Mouse (Mus musculus) MN1 (cell line): Measurements from ENCODE around the gene Grik4.

Source experiments
- DNase-seq: peaks from one replicate; pipeline ENCODE4 v3.0.0-alpha.2; 2016; ENCODE audit warnings: low spot score

Grik4 gene

DNA sequence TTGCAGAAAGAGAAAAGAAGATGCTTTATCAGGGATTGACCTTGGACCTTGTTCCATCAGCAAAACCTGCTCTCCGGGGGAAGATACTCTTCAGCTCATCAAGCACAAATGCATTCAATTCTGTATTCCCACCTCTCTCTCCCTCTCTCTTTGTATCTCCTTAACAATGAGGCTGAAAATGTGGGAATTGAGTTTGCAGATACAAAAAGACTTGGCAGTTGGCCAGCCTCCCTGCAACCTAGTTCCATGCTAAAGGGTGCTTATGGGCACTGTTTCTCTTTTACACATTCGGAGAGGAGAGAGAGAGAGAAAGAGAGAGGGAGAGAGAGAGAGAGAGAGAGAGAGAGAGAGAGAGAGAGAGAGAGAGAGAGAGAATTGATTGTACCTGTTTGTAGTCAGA lies 273.7 kb downstream of the Grik4 start:
- DNase-seq: no peak

GRCm38 (mm10) chr9:42661481-42661880 lies 282.8 kb downstream of the Grik4 start:
- no peak for DNase-seq

- DNase-seq: no peak
Measured at GRCm38 (mm10) chr9:42652756-42653155, 291.5 kb downstream of the Grik4 start.

- DNase-seq: no peak
Measured at GRCm38 (mm10) chr9:42652309-42652708, 292.0 kb downstream of the Grik4 start.

- DNase-seq: no peak
Measured at GRCm38 (mm10) chr9:42649872-42650271, 294.4 kb downstream of the Grik4 start.

GRCm38 (mm10) chr9:42648051-42648450 lies 296.2 kb downstream of the Grik4 start:
- no peak for DNase-seq

DNA sequence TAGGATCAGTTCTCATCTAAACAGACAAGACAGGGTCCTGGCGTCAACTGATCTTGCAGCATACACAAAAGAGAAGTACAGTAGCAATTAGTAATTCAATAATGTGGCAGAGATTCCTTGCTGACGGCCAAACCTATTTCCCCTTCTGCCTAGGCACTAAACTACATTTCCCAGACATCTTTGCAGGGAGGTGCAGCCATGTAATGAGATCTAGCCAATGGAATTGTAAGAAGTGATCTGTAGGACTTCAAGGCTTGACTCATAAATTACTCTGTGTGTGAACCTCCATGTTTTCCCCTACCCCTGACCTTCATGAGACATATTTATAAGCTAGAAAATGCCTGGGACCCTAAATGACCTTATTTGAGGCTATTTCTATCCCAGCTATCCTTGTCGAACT lies 296.7 kb downstream of the Grik4 start:
- DNase-seq: no peak

GRCm38 (mm10) chr9:42646821-42647220 lies 297.5 kb downstream of the Grik4 start:
- no peak for DNase-seq

- DNase-seq: no peak
Measured at GRCm38 (mm10) chr9:42645161-42645560, 299.1 kb downstream of the Grik4 start.

DNA sequence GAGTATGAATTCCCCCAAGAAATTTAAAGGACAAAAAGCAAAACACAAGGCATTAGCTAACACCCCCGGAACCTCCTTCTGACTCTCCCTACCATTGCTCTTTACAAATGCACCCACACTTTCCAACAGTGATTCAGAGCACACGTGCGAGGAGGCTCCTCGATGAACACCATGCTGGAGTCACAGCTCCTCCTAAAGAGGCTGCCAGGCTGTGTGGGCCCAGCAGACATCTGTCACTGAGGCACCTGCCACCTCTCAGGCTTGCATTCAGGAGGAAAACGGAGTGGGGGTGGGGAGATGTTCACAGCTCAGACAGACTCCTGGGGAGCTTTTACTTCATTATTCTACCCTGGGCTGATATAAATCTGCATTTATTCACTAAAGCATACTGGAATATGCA lies 301.5 kb downstream of the Grik4 start:
- DNase-seq: no peak

DNA sequence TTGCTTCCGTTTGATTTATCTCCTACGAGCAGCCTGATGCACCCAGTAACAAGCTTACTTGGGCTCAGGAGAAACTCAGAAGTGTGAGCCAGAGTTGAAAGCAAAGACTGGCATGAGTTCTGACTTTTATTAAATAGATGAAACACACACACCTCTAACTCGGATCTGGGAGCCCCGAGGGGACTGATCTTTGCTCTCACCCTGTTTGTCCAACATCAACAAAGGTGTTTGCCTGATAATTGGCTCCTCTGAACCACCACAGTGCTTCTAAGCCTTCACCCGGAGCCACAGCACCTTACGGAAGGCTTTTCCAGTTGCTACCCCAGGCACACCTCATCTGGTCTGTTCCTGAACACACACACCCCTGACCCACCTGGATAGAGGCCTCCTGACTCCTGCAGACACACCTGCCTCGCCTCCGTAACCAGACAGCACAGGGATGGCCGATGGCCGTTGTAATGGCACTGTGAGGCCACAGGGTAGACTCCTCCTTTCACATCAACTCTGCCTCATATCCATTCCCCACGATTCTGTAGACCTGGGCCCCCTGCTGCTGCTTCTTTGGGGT lies 302.7 kb downstream of the Grik4 start:
- no peak for DNase-seq

DNA sequence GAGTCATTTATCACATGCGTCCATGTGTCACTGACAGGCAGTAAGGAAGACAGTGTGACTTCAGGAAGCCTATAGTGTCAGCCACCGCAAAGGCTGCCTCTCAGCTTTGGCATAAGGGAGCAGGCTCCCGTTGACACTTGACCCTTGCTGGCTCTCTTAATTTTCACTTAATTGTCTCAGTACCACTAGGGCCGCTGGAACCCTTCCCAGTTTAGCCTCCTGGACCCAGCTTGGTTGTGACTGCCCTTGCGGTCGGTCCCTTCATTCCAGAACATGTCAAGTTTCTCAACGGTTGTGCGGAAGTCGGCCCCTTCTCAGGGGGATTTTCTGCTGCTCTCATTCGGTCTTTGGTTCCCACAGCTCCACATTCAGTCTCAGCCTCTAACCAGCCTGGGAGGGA lies 307.8 kb downstream of the Grik4 start:
- no peak for DNase-seq

GRCm38 (mm10) chr9:42631479-42631878 lies 312.8 kb downstream of the Grik4 start:
- DNase-seq: no peak

- no peak for DNase-seq
Measured at GRCm38 (mm10) chr9:42627634-42628033, 316.7 kb downstream of the Grik4 start.

GRCm38 (mm10) chr9:42627146-42627545 lies 317.1 kb downstream of the Grik4 start:
- no peak for DNase-seq

DNA sequence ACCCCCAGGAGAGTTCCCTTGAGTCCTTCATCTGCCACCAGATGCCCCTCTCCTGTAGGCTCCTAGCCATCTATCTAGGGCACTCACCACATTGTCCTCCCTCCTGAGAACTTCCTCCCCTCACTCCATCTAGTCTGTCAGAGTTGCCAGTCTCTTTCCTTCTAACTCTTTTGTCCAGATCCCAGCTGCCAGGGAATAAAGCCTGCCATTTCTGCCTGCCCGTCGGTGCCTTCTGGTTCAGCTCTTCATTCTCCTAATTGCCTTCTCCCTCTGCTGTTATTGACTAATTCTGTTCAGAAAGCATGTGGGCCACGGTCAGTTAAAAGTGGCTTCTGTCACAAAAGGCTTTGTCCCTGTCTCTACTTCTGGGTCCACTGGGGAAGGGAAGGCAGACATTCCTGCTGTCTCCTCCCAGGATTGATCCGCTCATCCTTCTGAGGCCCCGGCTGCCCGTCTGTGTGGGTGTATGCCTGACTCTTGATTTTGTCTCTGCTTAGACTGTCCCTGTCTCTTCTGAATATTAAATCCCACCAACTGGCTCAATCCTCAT lies 318.0 kb downstream of the Grik4 start:
- DNase-seq: no peak

- DNase-seq: no peak
Measured at GRCm38 (mm10) chr9:42614409-42614808, 329.9 kb downstream of the Grik4 start.

DNA sequence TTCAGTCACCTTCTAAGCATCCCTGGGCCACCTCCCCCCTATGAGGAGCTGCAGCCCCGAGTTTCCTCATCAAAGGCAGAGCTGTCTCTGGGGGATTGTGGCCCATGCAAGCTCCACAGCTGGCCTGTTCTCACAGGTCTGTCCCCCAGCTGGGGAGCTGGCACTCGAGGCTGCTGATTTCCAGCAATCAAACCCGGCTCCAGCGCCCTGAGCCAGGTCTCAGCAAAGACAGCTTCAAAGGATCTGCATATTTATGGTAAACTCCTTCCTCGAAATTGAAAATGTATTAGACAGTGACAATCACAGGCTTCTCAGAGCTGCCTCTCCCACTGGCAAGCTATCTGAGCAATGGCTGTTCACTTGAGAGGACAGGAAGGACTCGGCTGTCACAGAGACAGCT lies 330.5 kb downstream of the Grik4 start:
- DNase-seq: no peak

GRCm38 (mm10) chr9:42612482-42612991 lies 331.8 kb downstream of the Grik4 start:
- DNase-seq: no peak

DNA sequence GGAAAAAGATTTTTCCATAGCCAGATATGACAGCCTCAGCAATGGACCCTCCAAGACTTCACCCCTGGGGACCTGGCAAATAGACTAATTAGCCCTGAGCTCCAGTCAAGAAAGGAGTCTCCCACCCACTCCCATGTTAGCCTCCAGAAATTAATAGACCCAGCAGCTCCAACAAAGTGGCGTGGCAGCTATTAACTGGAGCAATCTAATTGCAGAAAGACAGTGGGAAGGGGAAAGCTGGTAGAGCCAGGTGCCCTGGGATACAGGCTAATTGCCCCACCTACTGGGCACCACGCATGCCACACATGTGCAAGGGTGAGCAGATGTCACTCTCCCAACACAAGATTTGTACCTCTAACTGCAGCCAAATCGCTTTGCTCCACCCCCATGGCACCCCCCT lies 342.8 kb downstream of the Grik4 start:
- DNase-seq: no peak

DNA sequence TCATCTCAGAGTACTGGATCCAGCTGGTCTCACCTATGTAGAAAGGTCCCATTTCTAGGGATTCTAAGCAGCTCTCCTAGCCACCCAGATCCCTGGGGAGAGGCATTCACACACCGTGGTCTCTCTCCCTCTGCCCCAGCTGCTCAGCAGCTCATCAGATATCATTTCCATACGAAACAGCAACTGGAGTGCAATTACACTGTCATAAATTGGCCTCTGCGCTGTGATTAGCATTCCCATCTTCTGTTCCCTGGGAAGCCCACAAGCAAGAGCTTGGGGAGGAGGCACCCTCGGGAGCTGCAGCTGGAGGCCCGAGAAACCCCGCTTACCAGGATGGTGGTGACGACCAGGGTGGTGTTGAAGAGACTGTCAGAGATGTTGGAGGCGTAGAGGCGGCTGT lies 346.8 kb downstream of the Grik4 start:
- DNase-seq: no peak

DNA sequence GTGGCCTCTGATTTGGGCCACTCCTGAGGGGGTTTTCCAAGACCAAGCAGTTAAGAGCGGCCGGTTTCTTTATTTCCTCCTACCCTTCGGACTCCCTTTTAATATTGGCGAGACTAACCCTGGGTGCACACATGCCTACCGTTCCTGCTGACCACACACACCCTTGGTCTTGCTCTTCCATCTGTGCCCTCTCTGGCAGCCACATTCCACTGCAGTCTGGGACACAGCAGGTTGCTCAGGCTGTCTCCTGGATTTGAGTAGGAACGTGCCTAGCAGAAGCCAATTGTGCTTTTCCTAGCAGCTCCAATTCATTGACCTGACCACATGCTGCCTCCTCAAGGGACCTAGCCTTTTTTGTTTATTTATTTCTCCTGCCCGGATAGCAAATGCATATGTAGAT lies 365.8 kb downstream of the Grik4 start:
- DNase-seq: no peak

GRCm38 (mm10) chr9:42578106-42578505 lies 366.2 kb downstream of the Grik4 start:
- no peak for DNase-seq

DNA sequence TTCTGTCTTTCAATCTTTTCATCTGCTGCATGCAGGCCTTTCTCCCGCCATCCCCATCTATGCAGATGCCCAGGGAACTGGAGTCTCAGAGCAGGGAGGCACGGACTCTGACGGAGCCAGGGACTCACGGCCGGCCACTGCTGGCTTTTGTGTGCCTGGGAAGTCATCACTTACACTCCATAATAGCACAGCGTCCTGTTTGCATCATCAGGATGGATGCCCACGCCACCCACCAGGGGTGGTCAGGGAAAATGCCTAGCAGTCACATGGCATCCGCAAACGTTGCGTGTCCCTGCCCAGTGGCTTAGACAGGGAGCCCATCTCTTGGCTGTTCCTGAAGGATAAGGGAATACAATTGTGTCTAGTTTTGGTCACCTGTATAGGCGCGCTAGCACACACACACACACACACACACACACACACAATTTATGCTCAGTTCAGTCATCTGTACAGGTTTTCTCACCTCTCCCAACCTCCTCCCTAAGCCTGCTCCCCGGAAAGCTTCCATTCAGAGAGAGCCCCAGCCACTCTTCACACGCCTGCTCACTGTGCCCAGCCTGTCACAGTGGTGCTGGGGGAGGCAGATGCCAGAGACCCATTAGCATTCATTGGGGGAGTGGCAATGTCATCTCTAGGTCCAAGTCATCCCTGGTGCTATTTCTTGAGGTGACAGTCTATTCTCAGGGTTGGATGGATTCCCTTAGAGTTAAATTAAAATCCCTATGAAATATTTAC lies 370.5 kb downstream of the Grik4 start:
- no peak for DNase-seq
